Comparison of ENCODE assay signal across 22 mouse cellular contexts in genomic region chr13:97428163-97428562, GRCm38 (mm10).
DNase-seq lines count a peak whose midpoint lies in the region; ATAC-seq and TF ChIP-seq lines count a peak whose summit lies in the region.
"Had no signal": no experiment of that assay in that cellular context is flagged by ENCODE, and none has a peak within 500 bp of the region (broad histone marks: within the 10 kb centered on the region; RNA-seq: fewer than 3 reads in every experiment).

No protein-coding gene starts in this region.

- peak; percentile 34 for DNase-seq in forebrain, embryonic 11.5 days (ENCODE audit: low spot score)
- no peak for DNase-seq in forebrain, postnatal 0 days
- peak; percentile 53 for DNase-seq in hindbrain, embryonic 10.5 days (ENCODE audit: low spot score)
- no peak for DNase-seq in neural tube, embryonic 11.5 days (ENCODE audit: low spot score)
- DNase-seq in neural tube, embryonic 10.5 days (ENCODE audit: extremely low spot score, low spot score): no peak
- DNase-seq in embryonic facial prominence, embryonic 10.5 days (ENCODE audit: low spot score): peak; percentile 27
- no peak for DNase-seq in layer of hippocampus, postnatal 14 days (ENCODE audit: low spot score in 2 of 2)
- DNase-seq: adrenal gland, postnatal 14 days; cerebellum, adult 11-12 months; cerebellum, adult 9-10 months; cerebellum, postnatal 25 days; gastrocnemius, postnatal 14 days; heart, postnatal 14 days; kidney, adult 2 months had no signal

- H3K27ac ChIP-seq in forebrain, embryonic 11.5 days (ENCODE audit: low read depth, low read length): no peak overlapping the region
- no peak overlapping the region for H3K27ac ChIP-seq in forebrain, postnatal 0 days (ENCODE audit: low read depth, low read length)
- H3K27ac ChIP-seq in hindbrain, embryonic 10.5 days: peak overlapping the region; percentile 54; the same call in 1 of the 2 replicates
- no peak overlapping the region for H3K27ac ChIP-seq in hindbrain, embryonic 13.5 days
- no peak overlapping the region for H3K27ac ChIP-seq in neural tube, embryonic 11.5 days (ENCODE audit: low read depth, low read length)
- no peak overlapping the region for H3K27ac ChIP-seq in embryonic facial prominence, embryonic 10.5 days (replicated peaks)
- H3K27ac ChIP-seq: embryonic facial prominence, embryonic 13.5 days; forebrain, embryonic 15.5 days; heart, embryonic 15.5 days had no signal

- no peak overlapping the region for H3K4me2 ChIP-seq in forebrain, embryonic 11.5 days (ENCODE audit: low read depth, low read length, severe bottlenecking)
- no peak overlapping the region for H3K4me2 ChIP-seq in forebrain, postnatal 0 days (ENCODE audit: low read depth)
- H3K4me2 ChIP-seq in hindbrain, embryonic 13.5 days: no peak overlapping the region
- H3K4me2 ChIP-seq in neural tube, embryonic 11.5 days (ENCODE audit: low read depth): no peak overlapping the region
- H3K4me2 ChIP-seq: embryonic facial prominence, embryonic 13.5 days; forebrain, embryonic 15.5 days; heart, embryonic 15.5 days had no signal

- no peaks in the 10 kb centered on the region for H3K36me3 ChIP-seq in forebrain, embryonic 11.5 days (ENCODE audit: control insufficient read depth, insufficient read depth, low read length)
- H3K36me3 ChIP-seq in forebrain, postnatal 0 days (ENCODE audit: insufficient read depth): no peaks in the 10 kb centered on the region
- no peaks in the 10 kb centered on the region for H3K36me3 ChIP-seq in hindbrain, embryonic 10.5 days
- no peaks in the 10 kb centered on the region for H3K36me3 ChIP-seq in hindbrain, embryonic 13.5 days
- no peaks in the 10 kb centered on the region for H3K36me3 ChIP-seq in neural tube, embryonic 11.5 days (ENCODE audit: control insufficient read depth, insufficient read depth, low read length)
- H3K36me3 ChIP-seq in embryonic facial prominence, embryonic 10.5 days (replicated peaks): no peaks in the 10 kb centered on the region
- H3K36me3 ChIP-seq: embryonic facial prominence, embryonic 13.5 days; forebrain, embryonic 15.5 days; heart, embryonic 15.5 days had no signal

- WGBS in forebrain, embryonic 11.5 days: 74% methylated on average over 6 of the region's 6 CpGs
- 69% methylated on average over 6 of the region's 6 CpGs for WGBS in forebrain, postnatal 0 days
- WGBS in hindbrain, embryonic 10.5 days: 53% methylated on average over 6 of the region's 6 CpGs
- WGBS in hindbrain, embryonic 13.5 days: 37% methylated on average over 6 of the region's 6 CpGs
- 40% methylated on average over 6 of the region's 6 CpGs for WGBS in neural tube, embryonic 11.5 days
- 59% methylated on average over 6 of the region's 6 CpGs for whole genome bisulfite sequencing in embryonic facial prominence, embryonic 10.5 days

- no peak for TF ChIP-seq CTCF in forebrain, postnatal 0 days (IDR thresholded peaks at IDR 0.05; ENCODE audit: low read depth)

- no peak overlapping the region for H3K9ac ChIP-seq in forebrain, embryonic 11.5 days (ENCODE audit: low read length)
- H3K9ac ChIP-seq in forebrain, postnatal 0 days: no peak overlapping the region
- H3K9ac ChIP-seq in hindbrain, embryonic 13.5 days: no peak overlapping the region
- no peak overlapping the region for H3K9ac ChIP-seq in neural tube, embryonic 11.5 days (ENCODE audit: low read length)
- H3K9ac ChIP-seq: embryonic facial prominence, embryonic 13.5 days; forebrain, embryonic 15.5 days; heart, embryonic 15.5 days had no signal

- no peaks in the 10 kb centered on the region for H3K27me3 ChIP-seq in forebrain, embryonic 11.5 days (ENCODE audit: control insufficient read depth, insufficient read depth, low read length)
- no peaks in the 10 kb centered on the region for H3K27me3 ChIP-seq in forebrain, postnatal 0 days (ENCODE audit: insufficient read depth, low read length)
- peaks cover 6% of the 10 kb centered on the region for H3K27me3 ChIP-seq in hindbrain, embryonic 10.5 days (ENCODE audit: insufficient read depth, poor library complexity, severe bottlenecking)
- no peaks in the 10 kb centered on the region for H3K27me3 ChIP-seq in hindbrain, embryonic 13.5 days
- H3K27me3 ChIP-seq in neural tube, embryonic 11.5 days (ENCODE audit: control insufficient read depth, insufficient read depth, low read length): no peaks in the 10 kb centered on the region
- H3K27me3 ChIP-seq in embryonic facial prominence, embryonic 10.5 days (replicated peaks; ENCODE audit: low read depth, poor library complexity, severe bottlenecking): peaks cover 17% of the 10 kb centered on the region; the same call in 1 of the 2 replicates
- H3K27me3 ChIP-seq: CH12.LX; forebrain, embryonic 15.5 days; heart, embryonic 15.5 days; Patski had no signal

- ATAC-seq in forebrain, embryonic 11.5 days (replicated peaks; ENCODE audit: low FRiP score): no peak
- ATAC-seq in forebrain, postnatal 0 days: no peak
- no peak for ATAC-seq in hindbrain, embryonic 13.5 days (ENCODE audit: low FRiP score)
- peak; percentile 55 for ATAC-seq in neural tube, embryonic 11.5 days (ENCODE audit: insufficient read depth, low FRiP score, low TSS enrichment)
- ATAC-seq: activated CD4-positive, CD25-positive, alpha-beta regulatory T cell, adult 4 months; forebrain, embryonic 15.5 days; intestine, embryonic 16.5 days; Patski had no signal

- no peaks in the 10 kb centered on the region for H3K9me3 ChIP-seq in forebrain, embryonic 11.5 days (ENCODE audit: control insufficient read depth, low read length)
- no peaks in the 10 kb centered on the region for H3K9me3 ChIP-seq in forebrain, postnatal 0 days (ENCODE audit: low read length)
- H3K9me3 ChIP-seq in hindbrain, embryonic 10.5 days: no peaks in the 10 kb centered on the region
- H3K9me3 ChIP-seq in hindbrain, embryonic 13.5 days: no peaks in the 10 kb centered on the region
- no peaks in the 10 kb centered on the region for H3K9me3 ChIP-seq in neural tube, embryonic 11.5 days (ENCODE audit: control insufficient read depth, low read length)
- no peaks in the 10 kb centered on the region for H3K9me3 ChIP-seq in embryonic facial prominence, embryonic 10.5 days
- H3K9me3 ChIP-seq: embryonic facial prominence, embryonic 13.5 days; forebrain, embryonic 15.5 days; heart, embryonic 15.5 days had no signal

- no peak overlapping the region for H3K4me3 ChIP-seq in forebrain, embryonic 11.5 days (ENCODE audit: low read depth, low read length)
- no peak overlapping the region for H3K4me3 ChIP-seq in forebrain, postnatal 0 days (ENCODE audit: low read depth, low read length)
- no peak overlapping the region for H3K4me3 ChIP-seq in hindbrain, embryonic 10.5 days
- H3K4me3 ChIP-seq in hindbrain, embryonic 13.5 days: no peak overlapping the region
- no peak overlapping the region for H3K4me3 ChIP-seq in neural tube, embryonic 11.5 days (ENCODE audit: low read depth, low read length)
- H3K4me3 ChIP-seq in embryonic facial prominence, embryonic 10.5 days: no peak overlapping the region
- H3K4me3 ChIP-seq: embryonic facial prominence, embryonic 13.5 days; forebrain, embryonic 15.5 days; heart, embryonic 15.5 days had no signal

- 0 out of 2 replicates have a peak, but pooled peaks cover 2% of the 10 kb centered on the region for H3K4me1 ChIP-seq in forebrain, embryonic 11.5 days (replicated peaks; ENCODE audit: control insufficient read depth, insufficient read depth, low read length)
- H3K4me1 ChIP-seq in forebrain, postnatal 0 days (ENCODE audit: insufficient read depth): peaks cover 12% of the 10 kb centered on the region
- peaks cover 53% of the 10 kb centered on the region for H3K4me1 ChIP-seq in hindbrain, embryonic 10.5 days (replicated peaks)
- H3K4me1 ChIP-seq in hindbrain, embryonic 13.5 days (replicated peaks): peaks cover 24% of the 10 kb centered on the region
- H3K4me1 ChIP-seq in neural tube, embryonic 11.5 days (ENCODE audit: control insufficient read depth, insufficient read depth, low read length): peaks cover 3% of the 10 kb centered on the region; the same call in 1 of the 2 replicates
- peaks cover 30% of the 10 kb centered on the region for H3K4me1 ChIP-seq in embryonic facial prominence, embryonic 10.5 days
- H3K4me1 ChIP-seq: heart, embryonic 15.5 days had no signal

Comparison
In these comparisons a context has a peak if more than half of its experiments do, and no peak if none do; other contexts are left out.
1. DNase-seq: peak in forebrain, embryonic 11.5 days (single experiment), hindbrain, embryonic 10.5 days (single experiment) and embryonic facial prominence, embryonic 10.5 days (single experiment); none in forebrain, postnatal 0 days (single experiment), neural tube, embryonic 11.5 days (single experiment), neural tube, embryonic 10.5 days (single experiment) and layer of hippocampus, postnatal 14 days (0 of 2).